Mouse (Mus musculus): ENCODE data around the gene Txlna. TPM values are rescaled to one million over a fixed set of nuclear protein-coding genes. Genes with fewer than 3 reads are reported as not detected.
A peak's percentile ranks its signal among the peaks of the same experiment; 100 is the strongest.

The Txlna gene
- polyA plus RNA-seq (2014; fragmentation: Nextera tagmentation; extraction: Ambion mirVana), result 58.3 and 60.2 TPM in 2 replicates

GRCm38 (mm10) chr4:129640638-129641467 lies at the start of gene Txlna:
Txlna (minus strand) TSS chr4:129641065.
- H3K36me3 ChIP-seq (ENCODE audit: control insufficient read depth, insufficient read depth, low read length), result peaks cover 27% of the 10 kb centered on the region
- ATAC-seq (replicated peaks; ENCODE audit: insufficient number of reproducible peaks, low FRiP score, low TSS enrichment), result peak; percentile 96

GRCm38 (mm10) chr4:129684531-129684930 lies 43.7 kb upstream of the Txlna start:
- Histone ChIP-seq H3K4me3 (ENCODE audit: low read depth, low read length) (no peak overlapping the region), H3K9ac (ENCODE audit: low read depth, low read length) (no peak overlapping the region), H3K36me3 (ENCODE audit: control insufficient read depth, insufficient read depth, low read length) (peaks cover 34% of the 10 kb centered on the region), H3K4me1 (ENCODE audit: control insufficient read depth, insufficient read depth, low read length) (no peaks in the 10 kb centered on the region), H3K27ac (ENCODE audit: low read depth, low read length) (no peak overlapping the region), H3K27me3 (ENCODE audit: control insufficient read depth, insufficient read depth, low read length) (no peaks in the 10 kb centered on the region), H3K9me3 (replicated peaks; ENCODE audit: control insufficient read depth, low read length) (no peaks in the 10 kb centered on the region), H3K4me2 (no peak overlapping the region)
- ATAC-seq (replicated peaks; ENCODE audit: insufficient number of reproducible peaks, low FRiP score, low TSS enrichment), result no peak
- 93% methylated on average over 6 of the region's 6 CpGs for WGBS (ENCODE audit: insufficient replicate concordance)

More at GRCm38 (mm10) chr4:129640638-129641467, at the start of gene Txlna:
- peak within 1 kb of the TSS; percentile 83 for H3K9ac ChIP-seq (ENCODE audit: low read depth, low read length)
- H3K9me3 ChIP-seq (replicated peaks; ENCODE audit: control insufficient read depth, low read length), result no peaks in the 10 kb centered on the region
- peak within 1 kb of the TSS; percentile 94 for H3K27ac ChIP-seq (ENCODE audit: low read depth, low read length)
- no peaks in the 10 kb centered on the region for H3K27me3 ChIP-seq (ENCODE audit: control insufficient read depth, insufficient read depth, low read length)
- H3K4me1 ChIP-seq (ENCODE audit: control insufficient read depth, insufficient read depth, low read length), result peaks cover 13% of the 10 kb centered on the region; the same call in 1 of the 2 replicates
- H3K4me2 ChIP-seq, result peak within 1 kb of the TSS; percentile 96
- WGBS (ENCODE audit: insufficient replicate concordance), result under 1% methylated on average over 60 of the region's 60 CpGs
- peak within 1 kb of the TSS; percentile 69 for H3K4me3 ChIP-seq (ENCODE audit: low read depth, low read length)

GRCm38 (mm10) chr4:129683901-129684493 lies 43.1 kb upstream of the Txlna start:
- Histone ChIP-seq H3K9me3 (replicated peaks; ENCODE audit: control insufficient read depth, low read length) (no peaks in the 10 kb centered on the region), H3K4me3 (ENCODE audit: low read depth, low read length) (no peak overlapping the region), H3K9ac (ENCODE audit: low read depth, low read length) (no peak overlapping the region), H3K4me2 (no peak overlapping the region), H3K27me3 (ENCODE audit: control insufficient read depth, insufficient read depth, low read length) (no peaks in the 10 kb centered on the region), H3K4me1 (ENCODE audit: control insufficient read depth, insufficient read depth, low read length) (no peaks in the 10 kb centered on the region), H3K36me3 (ENCODE audit: control insufficient read depth, insufficient read depth, low read length) (peaks cover 31% of the 10 kb centered on the region), H3K27ac (ENCODE audit: low read depth, low read length) (no peak overlapping the region)
- WGBS (ENCODE audit: insufficient replicate concordance), result 87% methylated on average over 11 of the region's 11 CpGs
- no peak for ATAC-seq (replicated peaks; ENCODE audit: insufficient number of reproducible peaks, low FRiP score, low TSS enrichment)

- Histone ChIP-seq H3K27ac (ENCODE audit: low read depth, low read length) (no peak overlapping the region), H3K9me3 (replicated peaks; ENCODE audit: control insufficient read depth, low read length) (no peaks in the 10 kb centered on the region), H3K4me1 (ENCODE audit: control insufficient read depth, insufficient read depth, low read length) (no peaks in the 10 kb centered on the region), H3K36me3 (ENCODE audit: control insufficient read depth, insufficient read depth, low read length) (peaks cover 29% of the 10 kb centered on the region), H3K4me2 (no peak overlapping the region), H3K27me3 (ENCODE audit: control insufficient read depth, insufficient read depth, low read length) (no peaks in the 10 kb centered on the region), H3K9ac (ENCODE audit: low read depth, low read length) (no peak overlapping the region), H3K4me3 (ENCODE audit: low read depth, low read length) (no peak overlapping the region)
- 92% methylated on average over 11 of the region's 11 CpGs for WGBS (ENCODE audit: insufficient replicate concordance)
- ATAC-seq (replicated peaks; ENCODE audit: insufficient number of reproducible peaks, low FRiP score, low TSS enrichment), result no peak
Observed at GRCm38 (mm10) chr4:129681837-129682236, 41.0 kb upstream of the Txlna start.

- H3K27ac ChIP-seq (ENCODE audit: low read depth, low read length), result peak overlapping the region; percentile 96
- no peaks in the 10 kb centered on the region for H3K27me3 ChIP-seq (ENCODE audit: control insufficient read depth, insufficient read depth, low read length)
- WGBS (ENCODE audit: insufficient replicate concordance), result 5% methylated on average over 10 of the region's 10 CpGs
- H3K9ac ChIP-seq (ENCODE audit: low read depth, low read length), result peak overlapping the region; percentile 99
- no peak for ATAC-seq (replicated peaks; ENCODE audit: insufficient number of reproducible peaks, low FRiP score, low TSS enrichment)
- no peaks in the 10 kb centered on the region for H3K9me3 ChIP-seq (replicated peaks; ENCODE audit: control insufficient read depth, low read length)
- H3K4me3 ChIP-seq (ENCODE audit: low read depth, low read length), result peak overlapping the region; percentile 84
- peaks cover 16% of the 10 kb centered on the region for H3K4me1 ChIP-seq (ENCODE audit: control insufficient read depth, insufficient read depth, low read length)
- peaks cover 7% of the 10 kb centered on the region; the same call in 1 of the 2 replicates for H3K36me3 ChIP-seq (ENCODE audit: control insufficient read depth, insufficient read depth, low read length)
- H3K4me2 ChIP-seq, result peak overlapping the region; percentile 84
Observed at GRCm38 (mm10) chr4:129672878-129673449, 32.1 kb upstream of the Txlna start.

- Histone ChIP-seq H3K27me3 (ENCODE audit: control insufficient read depth, insufficient read depth, low read length) (no peaks in the 10 kb centered on the region), H3K9ac (ENCODE audit: low read depth, low read length) (peak within 1 kb of the TSS; percentile 99), H3K4me1 (ENCODE audit: control insufficient read depth, insufficient read depth, low read length) (peaks cover 16% of the 10 kb centered on the region), H3K36me3 (ENCODE audit: control insufficient read depth, insufficient read depth, low read length) (peaks cover 8% of the 10 kb centered on the region), H3K4me2 (peak within 1 kb of the TSS; percentile 84), H3K27ac (ENCODE audit: low read depth, low read length) (peak within 1 kb of the TSS; percentile 96), H3K4me3 (ENCODE audit: low read depth, low read length) (peak within 1 kb of the TSS; percentile 84), H3K9me3 (replicated peaks; ENCODE audit: control insufficient read depth, low read length) (no peaks in the 10 kb centered on the region)
- under 1% methylated on average over 65 of the region's 65 CpGs for WGBS (ENCODE audit: insufficient replicate concordance)
- peak; percentile 80 for ATAC-seq (replicated peaks; ENCODE audit: insufficient number of reproducible peaks, low FRiP score, low TSS enrichment)
Observed at GRCm38 (mm10) chr4:129672083-129672877, 31.4 kb upstream of the Txlna start, which contains the start of gene Kpna6. Kpna6 (minus strand) TSS chr4:129672767.

GRCm38 (mm10) chr4:129671491-129672082 lies 30.7 kb upstream of the Txlna start:
- Histone ChIP-seq H3K9me3 (replicated peaks; ENCODE audit: control insufficient read depth, low read length) (no peaks in the 10 kb centered on the region), H3K9ac (ENCODE audit: low read depth, low read length) (peak overlapping the region; percentile 99), H3K36me3 (ENCODE audit: control insufficient read depth, insufficient read depth, low read length) (peaks cover 10% of the 10 kb centered on the region), H3K4me1 (ENCODE audit: control insufficient read depth, insufficient read depth, low read length) (peaks cover 16% of the 10 kb centered on the region), H3K27me3 (ENCODE audit: control insufficient read depth, insufficient read depth, low read length) (no peaks in the 10 kb centered on the region), H3K4me3 (ENCODE audit: low read depth, low read length) (peak overlapping the region; percentile 84), H3K27ac (ENCODE audit: low read depth, low read length) (peak overlapping the region; percentile 96), H3K4me2 (peak overlapping the region; percentile 84)
- ATAC-seq (replicated peaks; ENCODE audit: insufficient number of reproducible peaks, low FRiP score, low TSS enrichment), result no peak; the same call in 1 of the 2 replicates
- WGBS (ENCODE audit: insufficient replicate concordance), result 7% methylated on average over 12 of the region's 12 CpGs
